Mouse (Mus musculus) urinary bladder, adult 18-20 months (tissue): Measurements from ENCODE around the gene Sptbn2.
"Not testable (repeated sequence)": the region's sequence is repeated elsewhere in the genome, so short reads cannot be mapped to it uniquely, and the experiment has no call there.

Source experiments
- DNase-seq, 2 experiments: peaks; one replicate each; pipeline ENCODE4 v3.0.0; 2022; ENCODE audit warnings: low spot score in 2 of 2, mixed read lengths in 2 of 2

Gene Sptbn2

GRCm38 (mm10) chr19:4720671-4721244 lies 9.8 kb downstream of the Sptbn2 start:
- DNase-seq: peak; percentile 89 to 92

- no peak for DNase-seq
Observed at GRCm38 (mm10) chr19:4729186-4729585, 18.2 kb downstream of the Sptbn2 start.

GRCm38 (mm10) chr19:4733052-4733451 lies 22.1 kb downstream of the Sptbn2 start:
- no peak for DNase-seq

- DNase-seq: no peak
Observed at GRCm38 (mm10) chr19:4737866-4738265, 26.9 kb downstream of the Sptbn2 start.

- DNase-seq: no peak
Observed at GRCm38 (mm10) chr19:4739053-4739452, 28.1 kb downstream of the Sptbn2 start.

GRCm38 (mm10) chr19:4739762-4740161 lies 28.8 kb downstream of the Sptbn2 start:
- no peak for DNase-seq

- DNase-seq: no peak
Observed at GRCm38 (mm10) chr19:4741482-4741881, 30.5 kb downstream of the Sptbn2 start.

- DNase-seq: no peak
Observed at GRCm38 (mm10) chr19:4742229-4742628, 31.3 kb downstream of the Sptbn2 start.

GRCm38 (mm10) chr19:4743524-4743923 lies 32.6 kb downstream of the Sptbn2 start:
- DNase-seq: no peak

GRCm38 (mm10) chr19:4744026-4744425 lies 33.1 kb downstream of the Sptbn2 start:
- DNase-seq: no peak

GRCm38 (mm10) chr19:4745057-4745456 lies 34.1 kb downstream of the Sptbn2 start:
- no peak for DNase-seq

- DNase-seq: no peak
Observed at GRCm38 (mm10) chr19:4745681-4746080, 34.7 kb downstream of the Sptbn2 start.

- DNase-seq: peak in 1 of 2 experiments; percentile 14
Observed at GRCm38 (mm10) chr19:4746611-4747010, 35.6 kb downstream of the Sptbn2 start.

GRCm38 (mm10) chr19:4747631-4748312 lies 36.8 kb downstream of the Sptbn2 start:
- no peak for DNase-seq

GRCm38 (mm10) chr19:4748493-4748892 lies 37.5 kb downstream of the Sptbn2 start:
- no peak for DNase-seq

- no peak for DNase-seq
Observed at GRCm38 (mm10) chr19:4749975-4750374, 39.0 kb downstream of the Sptbn2 start.

GRCm38 (mm10) chr19:4755565-4756192 lies 44.7 kb downstream of the Sptbn2 start:
- DNase-seq: peak; percentile 81

- DNase-seq: peak; percentile 91 to 92
Observed at GRCm38 (mm10) chr19:4756193-4756911, 45.4 kb downstream of the Sptbn2 start, which contains the start of gene Rbm4b. Gene Rbm4b (plus strand): TSS chr19:4756497.

- no peak for DNase-seq
Observed at GRCm38 (mm10) chr19:4756921-4757320, 46.0 kb downstream of the Sptbn2 start.

GRCm38 (mm10) chr19:4760544-4760943 lies 49.6 kb downstream of the Sptbn2 start:
- not testable (repeated sequence) for DNase-seq

- DNase-seq: no peak
Observed at GRCm38 (mm10) chr19:4762876-4763275, 51.9 kb downstream of the Sptbn2 start.

- no peak for DNase-seq
Observed at GRCm38 (mm10) chr19:4767507-4768148, 56.7 kb downstream of the Sptbn2 start.
